Mouse (Mus musculus) frontal cortex, adult 2 months (tissue): ENCODE measurements around the gene Unc13a. TPM values are rescaled to one million over a fixed set of nuclear protein-coding genes. Genes with fewer than 3 reads are reported as not detected.

Source experiments
- DNase-seq, 2 experiments: peaks; one replicate each; pipeline ENCODE4 v3.0.0; 2022; ENCODE audit warnings: low spot score in 1 of 2; ENCODE audit errors: extremely low spot score in 1 of 2
- polyA plus RNA-seq: library from polyadenylated mRNA; depleted of rRNA; stranded (reverse); fragments of >200 nt; gene quantifications from 2 replicates; pipeline ENCODE4 v1.2.3, GENCODE M21; 2012; rRNA removed

Unc13a gene
- polyA plus RNA-seq, 1 experiment: 176 TPM

DNA sequence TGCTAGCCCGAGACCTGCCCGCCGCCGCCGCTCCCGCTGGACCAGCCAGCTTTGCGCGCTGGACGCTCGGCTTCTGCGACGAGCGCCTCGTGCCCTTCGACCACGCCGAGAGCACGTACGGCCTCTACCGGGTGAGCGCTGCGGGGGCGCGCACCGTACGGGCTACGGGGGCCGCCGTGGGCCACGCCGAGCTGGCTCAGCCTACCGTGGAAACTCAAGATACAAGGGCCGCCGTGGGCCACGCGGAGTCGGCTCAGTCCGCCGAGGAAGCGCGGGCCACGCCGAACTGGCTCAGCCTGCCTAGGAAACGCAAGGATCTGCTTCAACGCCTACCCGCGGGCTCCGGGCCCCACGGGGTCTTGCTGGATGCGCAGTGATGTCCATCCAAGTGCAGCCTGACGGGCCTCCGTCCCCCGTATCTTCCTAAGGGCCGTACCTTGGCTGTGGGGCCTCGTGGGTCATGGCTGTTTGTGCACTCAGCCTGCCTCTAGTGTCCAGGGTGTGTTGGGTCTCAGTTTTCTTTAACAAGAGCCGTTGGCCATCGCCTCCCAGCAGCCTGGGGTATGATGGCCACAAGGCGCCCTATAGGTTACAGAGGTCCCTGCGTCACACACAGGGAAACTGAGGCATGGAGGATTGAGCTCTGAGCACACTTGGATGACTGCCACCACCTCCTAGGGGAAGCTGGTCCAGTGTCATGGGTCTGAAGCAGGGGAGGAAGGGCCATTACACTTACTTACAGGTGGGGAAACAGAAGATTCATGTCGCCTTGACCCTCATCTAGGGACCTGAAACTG is 79.0 kb downstream of the Unc13a start:
- peak; percentile 81 to 91 for DNase-seq

DNA sequence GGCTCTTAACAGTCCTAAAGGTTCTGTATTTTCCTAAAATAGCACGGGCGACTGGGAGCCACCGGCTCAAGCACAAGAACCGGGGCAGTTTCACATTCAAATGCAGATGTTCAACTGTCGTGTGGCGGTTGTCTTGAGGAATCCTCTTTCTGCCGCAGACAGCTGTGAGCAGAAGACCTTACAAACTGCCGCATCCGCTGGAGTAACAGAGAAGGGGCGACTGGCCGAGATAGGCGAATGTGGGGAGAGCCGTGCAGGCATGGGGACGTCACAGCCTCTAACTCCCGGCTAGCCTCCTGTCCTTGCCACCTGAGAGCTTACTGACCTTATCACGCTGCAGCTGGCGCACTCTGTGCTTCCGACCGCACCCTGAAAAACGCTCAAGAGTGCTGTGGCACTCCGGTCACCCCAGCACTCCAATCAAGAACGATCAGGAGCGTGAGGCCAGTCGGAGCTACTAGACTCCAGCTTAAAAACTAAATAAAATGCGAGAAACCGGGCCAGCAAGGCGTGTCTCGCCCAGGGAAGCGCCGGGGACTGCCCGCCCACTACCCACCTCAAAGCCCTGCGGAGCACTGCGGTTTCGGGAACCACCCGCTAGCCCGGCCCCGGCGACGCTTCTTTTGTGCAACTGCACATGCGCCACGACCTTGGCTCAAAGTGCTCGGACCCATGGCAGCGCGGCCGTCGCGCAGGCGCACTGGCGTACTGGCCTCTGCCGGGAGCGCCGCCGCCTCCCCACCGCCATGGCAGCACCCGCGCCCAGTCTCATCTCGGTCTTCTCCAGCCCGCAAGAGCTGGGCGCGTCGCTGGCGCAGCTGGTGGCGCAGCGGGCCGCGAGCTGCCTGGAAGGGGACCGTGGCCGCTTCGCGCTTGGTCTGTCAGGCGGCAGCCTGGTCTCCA is 79.8 kb downstream of the Unc13a start, which contains the start of gene Pgls:
Gene Pgls (plus strand): TSS at position 706 of the 903 bp plus-strand sequence.
- DNase-seq: peak; percentile 90 to 97

DNA sequence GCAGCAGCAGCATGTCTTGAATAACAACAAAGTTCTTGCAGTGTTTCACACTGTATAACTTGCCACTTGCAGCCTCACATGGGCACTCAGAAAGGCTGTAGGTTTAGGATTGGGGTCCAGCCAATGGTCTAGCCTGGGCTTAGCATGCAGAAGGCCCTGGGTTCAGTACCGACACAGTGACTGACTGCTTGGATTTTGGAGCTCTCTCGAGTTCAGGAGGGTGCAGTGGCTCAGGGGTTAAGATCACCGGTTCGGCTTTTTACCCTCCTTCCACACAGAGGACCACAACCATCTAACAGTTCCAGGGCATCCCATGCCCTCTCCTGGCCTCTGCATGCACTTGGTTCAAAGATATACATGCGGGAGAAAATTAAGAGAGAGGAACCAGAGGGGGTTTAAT is 80.5 kb downstream of the Unc13a start:
- no peak for DNase-seq

DNA sequence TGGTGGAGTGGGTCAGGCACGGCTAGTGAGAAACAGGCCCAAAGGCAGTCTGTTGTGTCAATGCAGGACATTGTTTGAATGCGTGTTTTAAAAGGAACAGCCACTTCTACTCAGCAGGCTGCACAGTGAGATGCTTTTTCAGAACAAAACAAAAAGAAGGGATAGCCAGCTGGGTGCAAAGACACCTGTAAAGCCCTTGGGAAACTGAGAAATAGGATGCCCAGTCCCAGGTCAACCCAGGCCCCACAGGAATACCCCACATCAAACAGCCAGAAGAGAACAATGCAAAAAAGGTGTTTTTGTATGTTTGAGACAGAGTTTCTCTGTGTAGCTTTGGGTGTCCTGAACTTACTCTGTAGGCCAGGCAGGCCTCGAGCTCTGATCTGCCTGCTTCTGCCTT is 82.8 kb downstream of the Unc13a start:
- no peak for DNase-seq

DNA sequence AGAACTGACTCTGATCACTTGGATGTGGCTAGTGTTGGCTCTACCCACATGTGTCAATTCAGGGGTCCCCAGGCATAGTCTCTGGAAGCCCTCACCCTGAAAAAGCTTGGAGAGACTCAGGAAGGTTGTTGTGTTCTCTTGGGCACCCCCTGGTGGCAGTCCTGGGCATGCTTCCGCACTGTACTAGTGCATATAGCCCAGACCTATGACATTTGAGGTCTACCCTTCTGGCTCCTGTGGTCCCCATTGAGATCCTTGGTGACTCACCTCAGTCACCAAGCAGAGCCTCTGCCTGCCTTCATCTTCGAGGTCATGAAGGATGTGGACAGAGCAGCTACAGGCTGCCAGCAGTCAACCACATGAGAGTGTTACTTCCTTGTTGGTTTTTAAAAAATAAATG is 84.7 kb downstream of the Unc13a start:
- peak in 1 of 2 experiments; percentile 53 for DNase-seq

DNA sequence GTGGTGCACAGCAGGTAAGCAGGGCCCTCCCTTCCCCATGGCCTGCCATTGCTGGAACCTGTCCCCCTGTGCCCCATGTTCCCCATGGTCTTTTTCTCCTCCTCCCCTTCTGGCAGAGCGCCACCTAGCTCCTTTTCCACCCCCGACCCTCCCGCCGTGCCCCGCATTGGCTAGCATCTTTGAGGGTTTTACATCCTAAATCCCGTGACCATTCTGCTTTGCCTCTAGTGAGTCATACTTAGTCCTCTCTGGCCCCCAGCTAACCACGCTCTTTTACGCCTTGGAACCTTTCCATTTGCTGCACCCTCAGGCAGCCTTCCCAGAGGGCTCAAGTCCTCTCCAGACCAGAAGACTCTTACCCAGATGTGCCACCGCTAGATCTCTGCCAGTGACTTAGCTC is 91.4 kb downstream of the Unc13a start:
- no peak for DNase-seq

DNA sequence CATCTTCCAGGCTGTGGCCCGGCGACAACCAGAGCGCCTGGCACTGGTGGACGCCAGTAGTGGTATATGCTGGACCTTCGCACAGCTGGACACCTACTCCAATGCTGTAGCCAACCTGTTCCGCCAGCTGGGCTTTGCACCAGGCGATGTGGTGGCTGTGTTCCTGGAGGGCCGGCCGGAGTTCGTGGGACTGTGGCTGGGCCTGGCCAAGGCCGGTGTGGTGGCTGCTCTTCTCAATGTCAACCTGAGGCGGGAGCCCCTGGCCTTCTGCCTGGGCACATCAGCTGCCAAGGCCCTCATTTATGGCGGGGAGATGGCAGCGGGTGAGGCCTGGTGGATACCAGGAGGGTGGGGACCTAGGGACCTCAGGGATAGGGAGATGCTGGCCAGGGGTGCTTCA is 92.1 kb downstream of the Unc13a start:
- no peak for DNase-seq

DNA sequence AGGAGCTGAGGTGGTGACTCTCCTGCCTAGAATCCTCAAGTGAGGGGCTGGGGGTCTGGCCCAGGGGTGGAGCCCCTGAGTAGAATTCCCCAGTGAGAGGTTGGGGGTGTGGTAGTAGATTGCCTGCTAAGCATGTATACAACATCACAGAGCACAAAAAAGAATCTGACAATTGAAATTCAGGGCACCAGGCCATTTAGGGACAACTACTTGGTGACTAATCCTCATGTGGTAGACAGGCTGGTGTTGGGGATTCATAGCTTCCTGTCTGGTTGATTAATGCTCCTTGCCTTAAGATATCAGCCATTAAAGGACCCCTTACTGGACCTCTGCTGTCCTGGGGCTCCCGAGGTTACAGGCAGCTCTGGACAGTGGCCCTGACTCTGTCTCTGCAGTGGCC is 92.5 kb downstream of the Unc13a start:
- DNase-seq: no peak

DNA sequence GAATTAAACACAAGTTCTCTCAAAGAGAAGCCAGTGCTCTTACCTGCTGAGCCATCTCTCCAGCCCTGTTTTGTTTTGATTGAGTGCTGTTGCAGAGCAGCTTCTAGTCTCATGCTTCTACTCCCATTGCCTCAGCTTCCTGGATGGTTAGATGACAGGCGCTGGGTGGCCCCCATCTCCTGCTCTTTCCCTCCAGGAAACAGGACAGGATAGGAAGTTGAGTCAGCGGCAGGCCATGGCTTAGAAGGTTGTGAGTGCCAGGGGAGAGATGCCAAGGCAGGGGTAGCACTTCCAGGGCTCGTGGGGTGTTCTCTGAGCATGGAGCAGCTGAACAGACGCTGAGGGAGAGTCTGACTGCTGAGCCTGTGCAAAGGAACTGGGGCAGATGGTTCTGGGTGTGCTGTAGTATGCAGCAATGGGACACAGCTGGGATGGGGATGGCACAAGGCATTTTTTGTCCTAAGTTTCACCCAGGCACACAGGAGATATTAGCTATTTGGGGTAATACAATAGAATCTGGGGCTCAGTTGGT is 93.6 kb downstream of the Unc13a start:
- DNase-seq: no peak

DNA sequence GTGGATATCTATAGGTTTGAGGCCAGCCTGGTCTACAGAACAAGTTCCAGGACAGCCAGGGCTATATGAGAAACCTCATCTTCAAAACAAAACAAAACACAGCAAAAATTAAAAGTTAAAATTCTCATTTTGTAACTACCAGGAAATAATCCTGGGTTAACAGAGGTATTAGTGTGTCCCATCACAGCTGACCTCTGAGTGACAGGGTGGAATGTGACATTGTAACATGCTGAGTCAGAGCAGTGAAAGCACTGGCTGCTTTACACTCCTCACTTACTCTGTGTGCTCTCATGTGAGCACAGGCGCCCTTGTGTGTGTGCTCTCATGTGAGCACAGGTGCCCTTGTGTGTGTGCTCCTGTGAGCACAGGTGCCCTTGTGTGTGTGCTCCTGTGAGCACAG is 96.5 kb downstream of the Unc13a start:
- DNase-seq: no peak

DNA sequence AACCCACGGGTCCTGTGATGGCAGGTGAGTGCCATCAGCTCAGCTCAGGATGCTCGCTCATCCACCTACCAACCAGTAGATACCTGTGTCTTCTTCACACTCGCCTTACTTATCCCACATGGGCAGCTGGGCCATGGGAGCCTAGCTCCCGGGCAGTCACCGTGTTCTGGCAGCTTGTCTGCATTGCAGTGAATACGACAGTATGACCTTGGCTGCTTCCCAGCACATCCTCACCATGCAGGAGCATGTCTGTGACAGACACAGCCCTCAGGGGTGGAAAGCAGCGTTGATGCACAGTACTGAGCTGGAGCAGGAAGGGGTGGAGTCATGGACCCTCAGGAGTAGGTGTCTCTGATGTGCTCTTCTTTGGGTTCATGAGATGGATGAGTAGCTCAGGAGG is 97.1 kb downstream of the Unc13a start:
- no peak for DNase-seq

Other genes starting within 250 kb of the Unc13a start
- gene Abhd8, start 208.1 kb downstream of the Unc13a start, polyA plus RNA-seq: 380 and 404 TPM in 2 replicates
- 45.0 and 57.4 TPM in 2 replicates for gene Mrpl34, start 206.8 kb downstream of the Unc13a start, polyA plus RNA-seq
- 123 and 146 TPM in 2 replicates for gene Dda1, start 202.6 kb downstream of the Unc13a start, polyA plus RNA-seq
- gene Ano8, start 185.8 kb downstream of the Unc13a start, polyA plus RNA-seq: 74.5 and 77.0 TPM in 2 replicates
- gene Gtpbp3, start 183.7 kb downstream of the Unc13a start, polyA plus RNA-seq: 32.4 and 34.4 TPM in 2 replicates
- gene Plvap, start 160.0 kb downstream of the Unc13a start, polyA plus RNA-seq: 9.7 and 13.6 TPM in 2 replicates
- not detected in 2 replicates for gene Ccdc194, start 146.0 kb downstream of the Unc13a start, polyA plus RNA-seq
- 20.9 and 22.9 TPM in 2 replicates for gene Bst2, start 134.3 kb downstream of the Unc13a start, polyA plus RNA-seq
- 81.2 and 87.6 TPM in 2 replicates for gene Mvb12a, start 128.8 kb downstream of the Unc13a start, polyA plus RNA-seq
- 0.13 and 0.14 TPM in 2 replicates for gene Tmem221, start 112.9 kb downstream of the Unc13a start, polyA plus RNA-seq
- gene Nxnl1, start 105.2 kb downstream of the Unc13a start, polyA plus RNA-seq: 0.06 TPM in 1 of 2 replicates, not detected in the other
- 183 and 191 TPM in 2 replicates for gene Slc27a1, start 102.9 kb downstream of the Unc13a start, polyA plus RNA-seq
- 45.6 and 51.6 TPM in 2 replicates for gene Pgls, start 79.6 kb downstream of the Unc13a start, polyA plus RNA-seq
- gene Fam129c, start 74.1 kb downstream of the Unc13a start, polyA plus RNA-seq: 4.3 and 4.5 TPM in 2 replicates
- 99.4 and 104 TPM in 2 replicates for gene Colgalt1, start 60.8 kb downstream of the Unc13a start, polyA plus RNA-seq
- 5.6 and 5.7 TPM in 2 replicates for gene Jak3, start 4.5 kb upstream of the Unc13a start, polyA plus RNA-seq
- 1.4 and 1.8 TPM in 2 replicates for gene Insl3, start 17.5 kb upstream of the Unc13a start, polyA plus RNA-seq
- gene B3gnt3, start 30.0 kb upstream of the Unc13a start, polyA plus RNA-seq: 0.71 and 1.0 TPM in 2 replicates
- 201 and 208 TPM in 2 replicates for gene Fcho1, start 54.0 kb upstream of the Unc13a start, polyA plus RNA-seq
- gene Zfp709, start 210.3 kb upstream of the Unc13a start, polyA plus RNA-seq: 2.3 and 3.1 TPM in 2 replicates
- 4.7 and 6.1 TPM in 2 replicates for gene Zfp882, start 236.9 kb upstream of the Unc13a start, polyA plus RNA-seq
- 20.7 and 23.1 TPM in 2 replicates for gene Zfp617, start 236.9 kb upstream of the Unc13a start, polyA plus RNA-seq